Mouse (Mus musculus) testis, adult 2 months (tissue): ENCODE measurements around the gene Trabd. TPM values are rescaled to one million over a fixed set of nuclear protein-coding genes. Genes with fewer than 3 reads are reported as not detected.

Experiments used
- H3K27ac ChIP-seq: fragments of 200-500 bp; 2 replicates; pipeline ENCODE4 v1.5.1; 2012; ENCODE audit warnings: low read depth, low read length; ENCODE audit not compliant: control insufficient read depth, insufficient read depth
- H3K27me3 ChIP-seq: fragments of 200-500 bp; 2 replicates; pipeline ENCODE4 v1.6.1; 2012; ENCODE audit warnings: mild to moderate bottlenecking, low read length, moderate library complexity; ENCODE audit not compliant: control insufficient read depth, insufficient read depth
- H3K36me3 ChIP-seq: fragments of 200-500 bp; 2 replicates; pipeline ENCODE4 v1.6.1; 2012; ENCODE audit warnings: mild to moderate bottlenecking, low read length; ENCODE audit not compliant: control insufficient read depth, insufficient read depth
- H3K4me1 ChIP-seq: fragments of 200-500 bp; 2 replicates; pipeline ENCODE4 v1.6.1; 2012; ENCODE audit warnings: low read length; ENCODE audit not compliant: control insufficient read depth, insufficient read depth
- H3K4me3 ChIP-seq: fragments of 200-500 bp; 2 replicates; pipeline ENCODE4 v1.5.1; 2012; ENCODE audit warnings: low read depth, mild to moderate bottlenecking, low read length, moderate library complexity, mixed read lengths; ENCODE audit not compliant: control insufficient read depth
- CTCF ChIP-seq: fragments of 200-500 bp; IDR thresholded peaks from 2 replicates; pipeline ENCODE4 v1.5.1; 2012; ENCODE audit warnings: low read depth, mild to moderate bottlenecking, inconsistent platforms, low read length, moderate library complexity; ENCODE audit not compliant: control insufficient read depth, insufficient read depth, insufficient replicate concordance
- POLR2A ChIP-seq: fragments of 200-500 bp; IDR thresholded peaks from 2 replicates; pipeline ENCODE4 v1.6.1; 2012; ENCODE audit warnings: low read depth, mild to moderate bottlenecking, inconsistent platforms, low read length, moderate library complexity; ENCODE audit not compliant: control insufficient read depth
- polyA plus RNA-seq: library from polyadenylated mRNA; depleted of rRNA; stranded (reverse); fragments of >200 nt; gene quantifications from 2 replicates; pipeline ENCODE4 v1.2.3, GENCODE M21; 2012

The Trabd gene
- polyA plus RNA-seq, 1 experiment, result 17.3 TPM

GRCm38 (mm10) chr15:89083906-89084305, 9.0 kb downstream of the Trabd start:
- TF ChIP-seq POLR2A (no peak), CTCF (no peak)
- H3K4me3 ChIP-seq, result no peak overlapping the region
- no peaks in the 10 kb centered on the region for H3K27me3 ChIP-seq
- H3K4me1 ChIP-seq, result no peaks in the 10 kb centered on the region
- H3K36me3 ChIP-seq, result no peaks in the 10 kb centered on the region; the same call in 1 of the 2 replicates
- no peak overlapping the region for H3K27ac ChIP-seq

- TF ChIP-seq CTCF (no peak), POLR2A (no peak)
- Histone ChIP-seq H3K4me3 (no peak overlapping the region), H3K4me1 (peaks cover 4% of the 10 kb centered on the region), H3K36me3 (no peaks in the 10 kb centered on the region; the same call in 1 of the 2 replicates), H3K27me3 (no peaks in the 10 kb centered on the region), H3K27ac (no peak overlapping the region)
These were observed 9.9 kb downstream of the Trabd start for GRCm38 (mm10) chr15:89084826-89085225.

DNA sequence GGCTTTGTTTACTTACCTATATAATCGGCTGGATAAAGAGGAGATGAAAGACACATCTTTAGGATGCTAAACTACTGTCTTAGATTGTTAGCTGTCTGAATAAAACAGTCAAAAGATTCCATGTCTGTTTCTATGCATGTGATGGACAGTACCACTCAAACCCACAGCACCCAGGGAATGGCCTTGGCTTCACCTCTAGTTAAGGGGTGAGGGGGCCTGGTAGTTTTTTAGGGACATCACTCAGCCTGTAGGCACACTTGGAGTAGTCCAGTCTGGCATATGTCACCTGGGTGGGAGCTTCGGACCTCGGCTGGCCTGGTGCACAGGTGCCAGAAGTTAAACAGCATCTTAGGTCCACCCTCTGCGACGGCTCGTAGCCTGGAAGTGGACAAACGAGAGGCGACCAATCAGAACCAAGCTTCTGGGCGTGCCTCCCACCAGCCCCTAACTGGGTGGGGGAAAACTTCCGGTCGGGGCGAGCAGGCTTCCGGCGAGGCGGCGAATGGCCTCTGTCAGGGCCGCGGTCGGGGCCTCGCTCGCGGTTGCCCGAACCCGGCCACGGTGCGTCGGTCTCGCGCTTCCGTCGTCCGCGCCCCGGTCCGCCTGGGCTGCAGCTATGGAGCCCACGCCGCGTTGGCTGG, 13.8 kb downstream of the Trabd start, which contains the start of gene Selenoo:
TSS of gene Selenoo (plus strand) at position 478 of the 641 bp plus-strand sequence.
- Histone ChIP-seq H3K27me3 (no peaks in the 10 kb centered on the region), H3K27ac (peak within 1 kb of the TSS; percentile 52), H3K36me3 (no peaks in the 10 kb centered on the region), H3K4me3 (peak within 1 kb of the TSS; percentile 83), H3K4me1 (peaks cover 7% of the 10 kb centered on the region)
- TF ChIP-seq POLR2A (peak; percentile 84), CTCF (no peak)

- H3K4me3 ChIP-seq, result peak overlapping the region; percentile 83
- H3K27me3 ChIP-seq, result no peaks in the 10 kb centered on the region
- peaks cover 7% of the 10 kb centered on the region for H3K4me1 ChIP-seq
- H3K36me3 ChIP-seq, result no peaks in the 10 kb centered on the region; the same call in 1 of the 2 replicates
- peak overlapping the region; percentile 52 for H3K27ac ChIP-seq
- TF ChIP-seq CTCF, result no peak
- TF ChIP-seq POLR2A, result no peak
These were observed 14.5 kb downstream of the Trabd start for GRCm38 (mm10) chr15:89089248-89090051.

DNA sequence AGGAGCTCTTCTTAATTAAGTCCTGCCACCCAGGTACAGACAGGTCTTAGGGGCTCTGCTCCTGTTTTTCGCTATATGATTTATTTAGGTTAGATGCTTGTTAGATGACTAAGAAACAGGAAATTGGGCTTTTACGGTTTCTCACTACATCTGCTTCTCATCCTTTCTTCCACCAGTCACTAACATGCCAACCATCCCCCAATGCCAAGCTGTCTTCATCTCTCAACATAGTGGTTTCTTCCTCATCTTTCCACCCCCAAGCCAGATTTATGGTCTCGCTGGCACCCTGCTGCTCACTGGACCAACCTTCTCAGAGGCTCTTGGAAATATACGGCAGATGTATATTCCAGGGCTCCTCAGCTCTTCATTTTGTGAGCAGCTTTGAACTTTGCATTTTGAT, 15.7 kb downstream of the Trabd start:
- TF ChIP-seq CTCF (no peak), POLR2A (no peak)
- peaks cover 1% of the 10 kb centered on the region for H3K36me3 ChIP-seq
- peaks cover 7% of the 10 kb centered on the region for H3K4me1 ChIP-seq
- H3K27me3 ChIP-seq, result no peaks in the 10 kb centered on the region
- H3K27ac ChIP-seq, result no peak overlapping the region
- H3K4me3 ChIP-seq, result no peak overlapping the region

GRCm38 (mm10) chr15:89092181-89092580, 17.3 kb downstream of the Trabd start:
- Histone ChIP-seq H3K4me3 (no peak overlapping the region), H3K4me1 (peaks cover 7% of the 10 kb centered on the region), H3K36me3 (peaks cover 1% of the 10 kb centered on the region), H3K27me3 (no peaks in the 10 kb centered on the region), H3K27ac (no peak overlapping the region)
- TF ChIP-seq POLR2A (no peak), CTCF (no peak)

DNA sequence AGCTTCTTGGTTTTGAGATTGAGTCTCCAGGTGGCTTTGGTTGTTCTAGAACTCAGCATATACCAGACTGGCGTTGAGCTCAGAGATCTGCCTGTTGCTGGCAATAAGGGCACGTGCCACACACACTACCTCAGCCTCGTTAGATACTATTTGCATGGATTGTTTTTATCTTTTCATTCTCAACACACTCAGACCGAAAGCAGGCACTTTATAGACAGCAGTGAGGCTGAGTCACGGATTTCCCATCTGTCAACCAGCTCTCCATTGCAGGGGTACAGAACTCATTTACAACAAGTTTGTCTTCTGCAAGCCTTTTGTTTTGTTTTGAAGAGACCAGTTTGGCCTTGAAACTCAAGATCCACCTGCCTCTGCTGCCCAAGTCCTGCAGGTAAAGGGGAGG, 22.5 kb downstream of the Trabd start:
- Histone ChIP-seq H3K27me3 (no peaks in the 10 kb centered on the region), H3K4me1 (no peaks in the 10 kb centered on the region), H3K36me3 (peaks cover 5% of the 10 kb centered on the region), H3K4me3 (no peak overlapping the region), H3K27ac (no peak overlapping the region)
- TF ChIP-seq CTCF, result no peak
- TF ChIP-seq POLR2A, result no peak
